ENCODE assay signal across 26 mouse cellular contexts in the genomic region with DNA sequence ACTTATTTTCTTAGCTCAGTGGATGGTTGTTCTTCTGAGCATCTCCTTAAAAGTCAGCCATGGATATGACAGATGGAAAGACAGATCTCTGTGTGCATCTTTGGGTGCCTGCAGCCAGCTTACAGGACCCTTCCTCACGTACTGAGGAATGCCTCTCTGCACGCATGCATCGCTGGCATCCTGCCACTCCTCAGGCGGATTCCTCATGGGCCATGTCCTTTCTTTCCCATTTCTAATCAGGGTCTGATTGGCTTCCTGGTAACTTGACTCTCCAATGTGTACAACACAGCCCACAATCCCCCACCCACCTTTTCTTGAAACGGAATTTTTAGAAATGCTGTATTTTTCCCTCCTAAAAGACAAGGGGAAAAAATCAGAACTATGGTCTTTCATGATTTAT.
DNase-seq lines count a peak whose midpoint lies in the region; ATAC-seq lines count a peak whose summit lies in the region.
"Had no signal": no experiment of that assay in that cellular context is flagged by ENCODE, and none has a peak within 500 bp of the region (broad histone marks: within the 10 kb centered on the region; RNA-seq: fewer than 3 reads in every experiment).

No protein-coding gene starts in this region.

- no peaks in the 10 kb centered on the region for H3K9me3 ChIP-seq in embryonic facial prominence, embryonic 13.5 days
- H3K9me3 ChIP-seq: forebrain, embryonic 15.5 days; hindbrain, embryonic 13.5 days; limb, embryonic 13.5 days had no signal

- WGBS in embryonic facial prominence, embryonic 13.5 days: 20% methylated on average over 5 of the region's 5 CpGs

- H3K4me3 ChIP-seq in embryonic facial prominence, embryonic 13.5 days: no peak overlapping the region
- H3K4me3 ChIP-seq: forebrain, embryonic 15.5 days; hindbrain, embryonic 13.5 days; left cerebral cortex, adult 2 months; limb, embryonic 13.5 days; megakaryocyte, embryonic 14.5 days had no signal

- no peak for ATAC-seq in embryonic facial prominence, embryonic 13.5 days (ENCODE audit: insufficient number of reproducible peaks, insufficient read depth, low FRiP score, low TSS enrichment, low read depth)
- ATAC-seq: forebrain, embryonic 15.5 days; lung, postnatal 0 days; midbrain, embryonic 16.5 days had no signal

- DNase-seq in kidney, postnatal 4 days: peak; percentile 6 to 20
- DNase-seq in kidney, adult 18-20 months: no peak
- peak; percentile 7 for DNase-seq in right cerebral cortex, postnatal 14 days
- DNase-seq in right cerebral cortex, postnatal 10 days (ENCODE audit: low spot score in 2 of 2): no peak
- DNase-seq in adrenal gland, adult 8-10 months: no peak
- DNase-seq: adrenal gland, postnatal 36 days; B cell, adult 2 months; cerebellum, adult 8-10 months; cerebellum, postnatal 36 days; gastrocnemius, postnatal 25 days; heart, adult 11 months; heart, postnatal 36 days; kidney, adult 8-10 months; kidney, postnatal 14 days; lung, postnatal 4 days; right cerebral cortex, postnatal 4 days had no signal

- H3K4me1 ChIP-seq in embryonic facial prominence, embryonic 13.5 days: peaks cover 23% of the 10 kb centered on the region
- H3K4me1 ChIP-seq: forebrain, embryonic 15.5 days; hindbrain, embryonic 13.5 days; megakaryocyte, embryonic 14.5 days had no signal

- H3K27me3 ChIP-seq in embryonic facial prominence, embryonic 13.5 days: no peaks in the 10 kb centered on the region
- H3K27me3 ChIP-seq: forebrain, embryonic 15.5 days; hindbrain, embryonic 13.5 days; megakaryocyte, embryonic 14.5 days had no signal

- no peak overlapping the region for H3K9ac ChIP-seq in embryonic facial prominence, embryonic 13.5 days
- H3K9ac ChIP-seq: forebrain, embryonic 15.5 days; hindbrain, embryonic 13.5 days; limb, embryonic 13.5 days had no signal

- H3K27ac ChIP-seq in embryonic facial prominence, embryonic 13.5 days: peak overlapping the region; percentile 63; the same call in 1 of the 2 replicates
- H3K27ac ChIP-seq: forebrain, embryonic 15.5 days; hindbrain, embryonic 13.5 days; left cerebral cortex, adult 2 months; limb, embryonic 13.5 days had no signal

- H3K36me3 ChIP-seq in embryonic facial prominence, embryonic 13.5 days: no peaks in the 10 kb centered on the region
- H3K36me3 ChIP-seq: forebrain, embryonic 15.5 days; hindbrain, embryonic 13.5 days; limb, embryonic 13.5 days had no signal

- H3K4me2 ChIP-seq in embryonic facial prominence, embryonic 13.5 days: peak overlapping the region; percentile 18
- H3K4me2 ChIP-seq: forebrain, embryonic 15.5 days; heart, embryonic 11.5 days; hindbrain, embryonic 13.5 days; limb, embryonic 13.5 days; liver, embryonic 11.5 days had no signal

Comparison
In these comparisons a context has a peak if more than half of its experiments do, and no peak if none do; other contexts are left out.
1. DNase-seq: peak in kidney, postnatal 4 days (2 of 2) and right cerebral cortex, postnatal 14 days (single experiment); none in kidney, adult 18-20 months (single experiment), right cerebral cortex, postnatal 10 days (0 of 2) and adrenal gland, adult 8-10 months (single experiment).